Mouse (Mus musculus): ENCODE measurements around the gene C130032M10Rik. TPM values are rescaled to one million over a fixed set of nuclear protein-coding genes. Genes with fewer than 3 reads are reported as not detected.
A peak's percentile ranks its signal among the peaks of the same experiment; 100 is the strongest.

C130032M10Rik gene
- polyA plus RNA-seq, 1 experiment from 2014 or later: 0.18 TPM

DNA sequence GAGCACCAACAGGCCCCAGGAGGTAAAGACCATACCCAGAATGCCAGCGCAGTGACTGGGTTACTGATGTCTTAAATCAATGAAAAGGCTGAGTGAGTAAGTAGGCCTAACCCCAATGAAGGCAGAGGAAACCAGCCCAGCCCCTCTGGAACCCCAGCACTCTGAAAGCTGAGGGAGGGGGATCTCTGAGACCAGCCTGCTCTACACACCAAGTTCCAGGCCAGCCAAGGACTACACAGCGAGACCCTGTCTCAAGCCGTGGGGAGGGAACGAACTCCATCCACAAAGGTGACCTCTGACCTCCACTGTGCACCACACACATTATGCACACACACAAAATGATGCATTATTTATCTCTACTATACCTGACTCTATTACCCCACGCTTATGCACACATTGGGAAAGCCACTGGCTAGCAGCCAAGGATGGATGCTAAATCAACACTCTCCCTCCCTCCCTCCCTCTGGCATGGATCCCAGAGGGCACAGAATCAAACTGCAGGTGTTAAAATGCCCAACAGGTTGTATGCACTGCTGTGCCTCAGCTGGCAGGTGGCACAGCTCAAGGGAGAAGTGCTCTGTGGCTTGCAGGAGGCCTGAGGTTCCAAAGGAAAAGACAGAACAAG lies 39.0 kb downstream of the C130032M10Rik start:
- Histone ChIP-seq H3K9me3 (replicated peaks) (no peaks in the 10 kb centered on the region), H3K27me3 (replicated peaks) (peaks cover 31% of the 10 kb centered on the region), H3K36me3 (no peaks in the 10 kb centered on the region), H3K4me2 (no peak overlapping the region), H3K9ac (no peak overlapping the region), H3K4me3 (no peak overlapping the region), H3K4me1 (peaks cover 22% of the 10 kb centered on the region), H3K27ac (peak overlapping the region; percentile 53)
- ATAC-seq: peak; percentile 66
- WGBS (ENCODE audit: insufficient replicate concordance): 55% methylated on average over 5 of the region's 5 CpGs

DNA sequence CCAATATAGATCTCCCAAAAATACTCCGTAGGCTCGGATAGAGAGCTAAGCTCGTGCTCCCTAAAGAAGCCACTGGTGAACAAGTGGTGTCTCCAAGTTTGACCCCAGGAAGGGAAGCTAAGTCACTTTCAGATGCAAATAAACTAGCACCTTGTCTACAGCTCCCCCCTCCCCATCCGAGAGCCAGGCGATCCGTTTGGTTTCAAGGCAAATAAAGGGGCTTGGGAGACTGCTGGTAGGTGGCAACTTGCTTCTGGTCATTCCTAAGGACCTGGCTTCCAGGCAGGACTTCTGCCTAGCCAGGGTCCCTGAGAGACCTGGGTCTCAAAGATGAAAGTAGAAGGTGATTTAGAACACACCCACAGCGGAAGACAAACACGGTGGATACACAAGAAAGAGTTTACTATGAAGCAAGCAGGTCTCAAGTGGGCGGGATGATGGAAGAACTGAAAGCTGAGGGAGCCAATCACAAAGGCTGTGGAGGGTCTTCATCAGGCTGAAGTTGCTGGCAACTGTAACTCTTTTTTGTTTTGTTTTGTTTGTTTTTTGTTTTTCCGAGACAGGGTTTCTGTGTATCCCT lies 40.9 kb downstream of the C130032M10Rik start:
- H3K9ac ChIP-seq: no peak overlapping the region
- H3K4me1 ChIP-seq: peaks cover 14% of the 10 kb centered on the region
- H3K36me3 ChIP-seq: no peaks in the 10 kb centered on the region
- 0 out of 2 replicates have a peak overlapping the region, but pooled peaks have one; percentile 20 for H3K27ac ChIP-seq
- H3K4me2 ChIP-seq: peak overlapping the region; percentile 22
- H3K27me3 ChIP-seq (replicated peaks): peaks cover 50% of the 10 kb centered on the region
- no peak overlapping the region for H3K4me3 ChIP-seq
- WGBS (ENCODE audit: insufficient replicate concordance): 44% methylated on average over 10 of the region's 10 CpGs
- no peak for ATAC-seq
- H3K9me3 ChIP-seq (replicated peaks): no peaks in the 10 kb centered on the region

DNA sequence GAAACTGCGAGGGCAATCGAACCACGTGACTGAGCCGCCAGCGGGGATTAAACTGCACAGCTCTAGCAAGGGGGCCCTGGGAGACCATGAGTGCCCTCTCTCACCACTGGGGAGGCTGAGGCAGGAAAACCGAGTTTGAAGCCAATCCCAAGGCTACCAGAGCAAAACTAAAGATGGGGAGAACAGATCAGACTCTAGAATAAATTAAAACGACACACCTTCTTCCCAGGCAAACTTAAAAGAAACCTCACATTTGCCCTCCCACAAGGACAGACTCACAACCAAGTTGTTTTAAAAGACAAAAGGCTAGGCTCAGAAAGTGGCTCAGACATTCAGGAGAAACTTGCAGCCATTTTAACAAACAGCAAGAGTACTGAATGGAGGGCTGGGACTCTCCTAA lies 41.6 kb downstream of the C130032M10Rik start:
- Histone ChIP-seq H3K4me2 (peak overlapping the region; percentile 22; the same call in 1 of the 2 replicates), H3K9me3 (replicated peaks) (no peaks in the 10 kb centered on the region), H3K27ac (0 out of 2 replicates have a peak overlapping the region, but pooled peaks have one; percentile 37), H3K9ac (no peak overlapping the region), H3K36me3 (no peaks in the 10 kb centered on the region), H3K4me1 (peaks cover 14% of the 10 kb centered on the region), H3K27me3 (replicated peaks) (peaks cover 57% of the 10 kb centered on the region), H3K4me3 (no peak overlapping the region)
- WGBS (ENCODE audit: insufficient replicate concordance): 17% methylated on average over 7 of the region's 7 CpGs
- no peak for ATAC-seq

DNA sequence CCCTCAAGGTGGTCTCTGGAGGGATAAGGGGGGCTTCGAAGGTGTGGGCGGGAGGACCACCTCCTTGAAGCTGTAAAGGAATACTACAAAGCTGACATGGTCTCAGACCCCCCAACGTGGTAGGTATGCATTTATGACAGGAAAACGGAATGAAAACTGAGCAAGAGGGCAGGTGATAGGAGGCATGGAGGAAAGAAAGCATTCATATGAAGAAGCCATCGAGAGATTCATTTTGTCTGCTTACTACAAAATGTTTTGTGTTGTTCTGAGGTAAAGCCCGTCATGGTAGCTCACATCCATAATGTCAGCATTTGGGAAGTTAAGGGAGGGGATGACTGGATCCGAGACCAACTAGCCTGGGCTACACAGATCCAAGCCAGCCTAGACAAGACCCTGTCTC lies 44.6 kb downstream of the C130032M10Rik start:
- Histone ChIP-seq H3K27me3 (replicated peaks) (peaks cover 87% of the 10 kb centered on the region), H3K36me3 (no peaks in the 10 kb centered on the region), H3K4me3 (peak overlapping the region; percentile 59), H3K4me1 (0 out of 2 replicates have a peak, but pooled peaks cover 15% of the 10 kb centered on the region), H3K4me2 (peak overlapping the region; percentile 66), H3K9ac (peak overlapping the region; percentile 22; the same call in 1 of the 2 replicates), H3K27ac (no peak overlapping the region), H3K9me3 (replicated peaks) (no peaks in the 10 kb centered on the region)
- WGBS (ENCODE audit: insufficient replicate concordance): 24% methylated on average over 7 of the region's 7 CpGs
- no peak for ATAC-seq

DNA sequence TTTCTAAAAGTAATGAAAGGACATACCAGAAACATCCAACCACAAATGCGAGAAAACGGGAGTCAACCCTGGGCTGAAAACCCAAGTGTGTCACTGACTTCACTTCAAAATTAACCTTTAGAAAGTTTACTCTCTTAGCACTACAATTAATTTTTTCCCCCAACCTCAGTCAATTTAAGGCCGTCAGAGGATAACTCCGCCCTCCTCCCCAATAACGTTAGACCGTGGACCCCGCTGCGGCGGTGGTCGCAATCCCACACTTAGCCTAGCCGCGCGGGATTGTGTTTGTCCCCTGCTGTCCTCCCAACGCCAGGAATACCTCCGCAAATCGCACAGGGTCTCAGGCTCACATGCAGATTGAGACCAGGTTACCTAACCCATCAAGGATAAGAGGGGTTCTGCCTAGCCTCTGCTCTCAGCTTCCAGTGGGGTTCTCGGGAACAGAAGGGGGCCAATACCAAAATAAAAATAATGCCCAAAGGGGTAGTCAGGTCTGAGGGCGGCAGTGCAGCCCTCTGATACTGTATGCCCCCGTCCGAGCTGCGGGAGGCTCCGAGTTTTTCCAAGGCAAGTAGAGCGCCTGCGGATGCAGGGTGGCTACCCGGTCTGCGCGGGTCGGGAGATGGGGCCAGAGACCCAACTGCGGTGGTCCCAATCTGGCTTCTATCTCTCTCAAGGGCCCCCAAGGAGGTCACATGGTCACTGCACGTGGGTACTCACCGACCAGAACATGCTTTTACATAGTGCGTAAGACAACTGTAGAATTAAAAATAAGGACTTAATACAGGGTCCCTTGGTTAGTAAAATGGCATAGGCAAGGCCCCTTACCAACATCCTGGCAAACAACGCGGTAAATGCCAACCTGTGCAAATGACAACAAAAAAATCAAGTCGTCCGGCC lies 45.5 kb downstream of the C130032M10Rik start:
- no peak for ATAC-seq
- Histone ChIP-seq H3K9ac (peak overlapping the region; percentile 63), H3K4me1 (0 out of 2 replicates have a peak, but pooled peaks cover 14% of the 10 kb centered on the region), H3K9me3 (replicated peaks) (no peaks in the 10 kb centered on the region), H3K27me3 (replicated peaks) (peaks cover 95% of the 10 kb centered on the region), H3K4me3 (peak overlapping the region; percentile 59), H3K27ac (no peak overlapping the region), H3K4me2 (peak overlapping the region; percentile 66), H3K36me3 (no peaks in the 10 kb centered on the region)
- WGBS (ENCODE audit: insufficient replicate concordance): 2% methylated on average over 36 of the region's 36 CpGs

DNA sequence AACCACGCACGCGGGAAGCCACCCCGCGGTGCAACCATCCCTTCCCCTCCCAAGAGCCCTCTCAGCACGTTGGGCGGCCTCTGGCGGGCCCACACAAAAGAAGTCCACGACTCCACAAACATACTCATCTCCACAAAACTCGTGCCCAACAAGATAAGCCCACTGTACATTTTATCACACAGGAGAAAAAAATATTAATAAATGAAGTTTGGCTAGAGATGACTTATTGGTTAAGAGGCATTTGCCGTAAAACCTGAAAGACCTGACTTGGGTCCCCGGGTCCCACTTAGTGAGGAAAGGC lies 46.1 kb downstream of the C130032M10Rik start:
- peaks cover 94% of the 10 kb centered on the region for H3K27me3 ChIP-seq (replicated peaks)
- H3K4me3 ChIP-seq: peak overlapping the region; percentile 59
- ATAC-seq: no peak
- 0 out of 2 replicates have a peak, but pooled peaks cover 14% of the 10 kb centered on the region for H3K4me1 ChIP-seq
- H3K27ac ChIP-seq: no peak overlapping the region
- H3K4me2 ChIP-seq: peak overlapping the region; percentile 66
- no peaks in the 10 kb centered on the region for H3K9me3 ChIP-seq (replicated peaks)
- peak overlapping the region; percentile 63 for H3K9ac ChIP-seq
- no peaks in the 10 kb centered on the region for H3K36me3 ChIP-seq
- WGBS (ENCODE audit: insufficient replicate concordance): under 1% methylated on average over 12 of the region's 12 CpGs

DNA sequence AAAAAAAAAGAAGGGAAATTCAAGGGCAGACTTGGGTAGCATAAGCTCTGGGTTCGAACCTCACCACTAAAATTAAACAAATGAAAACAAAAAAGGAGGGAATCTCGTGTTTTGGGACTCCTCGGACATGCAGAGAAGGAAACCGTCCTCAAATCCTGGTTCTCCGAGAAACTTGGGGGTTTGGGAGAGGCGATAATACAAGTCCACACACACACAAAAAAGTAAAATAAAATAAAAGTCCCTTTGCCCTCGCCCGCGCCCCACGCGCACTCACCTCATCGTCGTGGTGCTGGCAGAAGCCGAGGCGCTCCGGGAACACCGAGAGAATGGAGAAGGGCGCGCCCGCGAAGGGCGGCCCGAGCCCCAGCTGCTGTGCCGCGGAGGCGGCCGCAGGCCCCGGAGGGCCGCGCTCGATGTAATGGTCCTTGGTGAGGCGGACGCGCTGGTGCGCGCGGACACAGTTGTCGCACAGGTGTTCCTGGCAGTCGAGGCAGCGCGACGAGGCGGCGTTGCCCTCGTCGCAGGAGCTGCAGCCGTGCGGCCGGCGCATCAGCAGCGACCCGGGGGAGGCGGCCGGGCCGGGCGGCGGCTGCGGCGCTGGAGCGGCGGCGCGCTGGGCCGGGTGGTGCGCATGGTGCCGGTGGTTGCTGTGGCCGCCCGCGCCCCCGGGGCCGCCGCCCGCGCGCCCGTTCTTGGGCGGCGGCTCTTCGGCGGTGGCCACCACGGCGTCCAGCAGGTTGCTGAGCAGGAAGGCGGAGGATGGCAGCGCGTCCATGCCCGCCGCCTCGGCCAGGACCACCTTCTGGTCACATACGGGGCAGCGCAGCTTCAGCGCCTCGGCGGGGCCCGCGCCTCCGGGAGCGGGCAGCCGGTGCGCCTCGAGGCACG lies 46.8 kb downstream of the C130032M10Rik start:
- peak overlapping the region; percentile 59 for H3K4me3 ChIP-seq
- H3K27ac ChIP-seq: no peak overlapping the region
- 0 out of 2 replicates have a peak, but pooled peaks cover 14% of the 10 kb centered on the region for H3K4me1 ChIP-seq
- H3K4me2 ChIP-seq: peak overlapping the region; percentile 66
- no peaks in the 10 kb centered on the region for H3K36me3 ChIP-seq
- 1% methylated on average over 58 of the region's 101 CpGs for WGBS (ENCODE audit: insufficient replicate concordance)
- no peak for ATAC-seq
- peak overlapping the region; percentile 63 for H3K9ac ChIP-seq
- H3K27me3 ChIP-seq (replicated peaks): peaks cover 88% of the 10 kb centered on the region
- no peaks in the 10 kb centered on the region for H3K9me3 ChIP-seq (replicated peaks)

DNA sequence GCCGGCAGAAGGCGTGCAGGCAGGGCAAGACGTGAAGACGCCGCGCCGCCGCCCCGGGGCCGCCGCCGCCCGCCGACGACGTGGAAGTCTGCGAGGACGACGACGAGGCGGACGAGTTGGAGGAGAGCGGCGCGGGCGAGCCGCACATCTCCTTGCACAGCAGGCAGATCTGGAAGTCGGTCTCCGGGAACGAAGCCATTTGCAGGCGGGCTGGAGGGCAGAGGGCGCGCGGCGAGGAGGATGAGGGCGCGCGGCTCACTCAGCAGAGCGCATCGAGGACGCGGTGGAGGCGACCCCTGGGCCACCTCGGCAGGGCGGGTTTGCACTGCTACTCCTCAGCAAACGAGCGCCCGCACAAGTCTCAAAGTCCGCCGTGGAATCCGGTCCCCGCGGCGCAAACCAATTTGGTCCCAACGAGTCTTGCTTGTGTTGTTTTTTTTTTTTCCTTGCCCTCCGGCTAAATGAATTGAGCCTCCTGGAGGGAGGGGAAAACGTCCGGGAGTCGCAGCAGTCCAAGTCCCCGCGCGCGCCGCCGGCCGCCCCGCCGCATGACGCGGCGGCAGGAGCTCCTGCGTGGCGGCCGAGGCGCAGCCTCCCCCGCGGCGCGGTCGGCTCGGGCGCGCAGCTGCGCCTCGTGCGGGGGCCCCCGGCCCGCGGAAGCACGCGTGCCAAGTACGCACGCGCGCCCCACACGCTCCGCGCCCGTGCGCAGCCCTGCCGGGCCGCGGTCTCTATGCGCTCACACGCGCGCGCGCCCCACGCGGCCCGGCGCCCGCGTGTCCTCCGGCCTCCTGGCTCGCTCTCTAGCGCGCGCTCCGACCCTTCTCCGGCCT lies 47.6 kb downstream of the C130032M10Rik start:
- H3K27me3 ChIP-seq (replicated peaks): peaks cover 89% of the 10 kb centered on the region
- peak overlapping the region; percentile 59 for H3K4me3 ChIP-seq
- H3K9ac ChIP-seq: peak overlapping the region; percentile 63
- no peaks in the 10 kb centered on the region for H3K9me3 ChIP-seq (replicated peaks)
- 0 out of 2 replicates have a peak, but pooled peaks cover 14% of the 10 kb centered on the region for H3K4me1 ChIP-seq
- no peak for ATAC-seq
- H3K27ac ChIP-seq: peak overlapping the region; percentile 74
- WGBS (ENCODE audit: insufficient replicate concordance): 2% methylated on average over 117 of the region's 122 CpGs
- peak overlapping the region; percentile 66 for H3K4me2 ChIP-seq
- H3K36me3 ChIP-seq: no peaks in the 10 kb centered on the region

DNA sequence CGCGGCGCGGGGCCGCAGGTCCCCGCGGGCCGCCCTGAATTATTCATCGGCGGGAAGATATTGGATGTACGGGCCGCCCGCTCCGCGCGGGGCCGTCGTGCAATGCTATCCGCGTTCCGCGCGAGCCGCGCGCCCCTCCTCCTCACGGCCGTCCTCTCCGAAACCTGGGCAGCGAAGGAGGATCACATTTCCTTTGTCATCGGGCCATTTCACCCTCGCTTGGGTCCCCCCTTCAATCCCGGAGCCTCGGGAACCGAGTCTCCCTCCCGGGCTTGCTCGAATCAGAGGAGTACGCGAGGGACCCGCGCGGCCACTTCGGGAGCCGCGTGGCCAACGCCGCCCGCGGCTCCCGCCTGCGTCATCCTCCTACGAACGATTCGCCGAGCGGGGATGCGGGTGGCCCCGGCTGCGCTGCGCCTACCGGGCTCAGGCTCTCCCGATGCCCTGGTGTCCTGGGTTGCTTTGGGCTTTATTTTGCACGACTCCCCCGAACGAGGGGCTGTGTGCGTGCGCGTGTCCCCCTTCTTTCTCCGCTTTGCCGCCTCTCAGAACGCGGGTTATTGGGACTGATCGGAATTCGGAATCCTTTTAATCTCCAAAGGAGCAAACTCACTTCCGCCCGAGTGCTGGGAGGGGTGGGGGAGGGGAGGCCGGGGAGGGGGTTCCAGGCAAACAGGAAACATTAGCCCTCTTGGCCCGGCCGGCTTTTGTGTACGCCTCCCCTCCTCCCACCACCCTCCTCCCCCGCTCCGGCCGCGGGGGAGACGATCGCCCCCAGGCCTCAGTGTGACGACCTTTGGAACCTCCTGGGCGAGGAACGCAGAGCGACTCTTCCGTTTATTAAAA lies 48.5 kb downstream of the C130032M10Rik start, which contains the start of gene Trim71:
Trim71 (minus strand) TSS at position 609 of the 846 bp plus-strand sequence.
- peak within 1 kb of the TSS; percentile 66 for H3K4me2 ChIP-seq
- under 1% methylated on average over 90 of the region's 91 CpGs for WGBS (ENCODE audit: insufficient replicate concordance)
- peak within 1 kb of the TSS; percentile 63 for H3K9ac ChIP-seq
- no peaks in the 10 kb centered on the region for H3K36me3 ChIP-seq
- H3K27me3 ChIP-seq (replicated peaks): peaks cover 81% of the 10 kb centered on the region
- H3K4me3 ChIP-seq: peak within 1 kb of the TSS; percentile 59
- ATAC-seq: peak; percentile 51
- H3K4me1 ChIP-seq: 0 out of 2 replicates have a peak, but pooled peaks cover 14% of the 10 kb centered on the region
- no peaks in the 10 kb centered on the region for H3K9me3 ChIP-seq (replicated peaks)
- H3K27ac ChIP-seq: peak within 1 kb of the TSS; percentile 74

DNA sequence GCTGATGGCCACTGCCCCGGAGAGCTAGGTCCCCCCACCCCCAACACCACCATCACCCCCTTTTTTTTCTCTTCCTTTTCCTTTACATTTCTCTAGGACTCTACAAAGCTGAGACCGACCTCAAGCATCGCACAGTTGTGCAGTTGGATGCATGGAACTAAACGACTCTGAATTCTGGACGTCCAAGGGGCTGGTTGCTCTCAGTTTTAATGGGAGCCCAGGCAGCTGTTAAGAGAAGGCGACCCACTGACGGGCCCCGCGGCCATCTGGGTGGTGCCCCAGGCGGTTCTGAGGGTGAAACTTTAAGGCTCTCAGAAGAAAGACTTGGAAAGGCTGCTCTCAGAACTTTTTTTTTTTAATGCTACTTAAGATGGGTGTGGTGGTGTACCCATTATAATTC lies 49.2 kb downstream of the C130032M10Rik start:
- no peak for ATAC-seq
- Histone ChIP-seq H3K27ac (peak overlapping the region; percentile 74), H3K4me3 (0 out of 2 replicates have a peak overlapping the region, but pooled peaks have one; percentile 6), H3K4me2 (peak overlapping the region; percentile 66), H3K36me3 (no peaks in the 10 kb centered on the region), H3K9ac (no peak overlapping the region), H3K4me1 (0 out of 2 replicates have a peak, but pooled peaks cover 14% of the 10 kb centered on the region), H3K27me3 (replicated peaks) (peaks cover 74% of the 10 kb centered on the region), H3K9me3 (replicated peaks) (no peaks in the 10 kb centered on the region)
- WGBS (ENCODE audit: insufficient replicate concordance): 3% methylated on average over 10 of the region's 10 CpGs

Measured in liver, embryonic 12.5 days (tissue).